Mouse (Mus musculus) megakaryocyte-erythroid progenitor cell, adult 5-6 weeks (primary cell): Measurements from ENCODE around the gene Slc24a4. TPM values are rescaled to one million over a fixed set of nuclear protein-coding genes. Genes with fewer than 3 reads are reported as not detected.
A peak's percentile ranks its signal among the peaks of the same experiment; 100 is the strongest.

Source experiments
- ATAC-seq: replicated peaks from 2 replicates; pipeline ENCODE4 v1.8.0; 2016; ENCODE audit warnings: mild to moderate bottlenecking, inconsistent platforms; ENCODE audit not compliant: severe bottlenecking, poor library complexity, low FRiP score, low TSS enrichment
- total RNA-seq, 2 experiments: library from RNA; stranded (forward) in 1 of 2; stranded (reverse) in 1 of 2; fragments of 200-1000, 215-1000 nt in 1 of 2; fragments of >200 nt in 1 of 2; fragmentation: Nextera tagmentation in 1 of 2; gene quantifications; 2 replicates each; pipeline ENCODE4 v1.2.3; 2014 to 2017

Slc24a4 gene
- total RNA-seq, 2 experiments from 2014 or later, result not detected

DNA sequence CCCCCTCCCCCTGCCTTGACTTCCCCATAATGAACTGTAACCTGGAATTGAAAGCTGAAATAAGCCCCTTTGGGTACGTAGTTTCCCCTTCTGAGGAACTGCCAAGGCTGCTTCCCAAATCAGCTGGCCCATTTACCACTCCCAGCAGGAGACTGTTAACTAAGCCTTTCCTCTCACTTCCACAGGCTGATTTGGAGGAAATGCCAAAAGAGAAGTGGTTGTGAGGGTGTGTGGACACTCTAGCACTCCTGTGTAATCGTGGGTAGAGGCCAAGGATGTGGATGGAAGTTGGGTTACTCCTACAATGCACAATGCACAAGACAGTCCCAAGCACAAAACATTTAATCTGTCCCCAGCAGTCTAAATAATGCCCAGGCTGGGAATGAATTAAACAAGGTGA lies 153.6 kb downstream of the Slc24a4 start:
- no peak for ATAC-seq

DNA sequence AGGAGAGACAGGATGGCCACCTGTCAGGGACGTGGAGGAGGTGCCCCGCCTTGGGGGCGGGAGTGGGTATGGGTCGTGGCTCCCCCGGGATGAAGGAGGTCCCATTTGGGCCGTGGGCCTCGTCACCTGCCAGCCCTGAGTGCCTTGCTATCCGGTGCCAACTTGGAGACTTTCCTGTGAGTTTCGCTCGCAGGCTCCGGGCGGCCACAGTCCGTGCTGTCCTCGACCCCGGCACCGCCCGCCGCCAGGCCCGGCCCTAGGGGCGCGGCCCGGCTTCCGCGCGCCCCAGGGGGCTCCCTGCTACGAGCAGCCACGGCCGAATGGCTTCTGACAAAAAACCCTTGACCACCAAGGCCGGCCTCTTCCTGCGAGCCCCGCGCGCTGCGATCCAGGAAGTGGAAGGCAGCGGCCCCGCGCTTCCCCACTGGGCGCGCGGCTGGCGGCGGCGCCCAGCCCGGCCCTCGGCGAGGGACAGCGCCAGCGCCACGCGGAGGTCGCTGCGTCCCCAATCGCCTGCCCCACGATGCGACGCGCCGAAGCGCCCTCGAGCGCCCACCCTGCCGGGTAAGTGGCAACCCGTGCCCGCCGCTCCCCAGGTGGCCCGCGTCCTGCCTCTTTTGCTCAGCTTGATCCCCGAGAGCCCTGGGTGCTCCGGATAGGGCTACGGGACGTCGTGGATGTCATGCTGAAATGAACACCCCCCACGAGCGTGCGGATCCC lies 154.4 kb downstream of the Slc24a4 start, which contains the start of gene Rin3:
Gene Rin3, plus strand, starts transcription at position 286 of the 720 bp plus-strand sequence.
- peak; percentile 29; the same call in 1 of the 2 replicates for ATAC-seq

GRCm38 (mm10) chr12:102283483-102284266 lies 155.1 kb downstream of the Slc24a4 start:
- no peak for ATAC-seq

- no peak for ATAC-seq
Measured at GRCm38 (mm10) chr12:102284267-102284610, 155.7 kb downstream of the Slc24a4 start.

GRCm38 (mm10) chr12:102284618-102285159 lies 156.2 kb downstream of the Slc24a4 start:
- no peak for ATAC-seq

GRCm38 (mm10) chr12:102285318-102285717 lies 156.8 kb downstream of the Slc24a4 start:
- no peak for ATAC-seq

DNA sequence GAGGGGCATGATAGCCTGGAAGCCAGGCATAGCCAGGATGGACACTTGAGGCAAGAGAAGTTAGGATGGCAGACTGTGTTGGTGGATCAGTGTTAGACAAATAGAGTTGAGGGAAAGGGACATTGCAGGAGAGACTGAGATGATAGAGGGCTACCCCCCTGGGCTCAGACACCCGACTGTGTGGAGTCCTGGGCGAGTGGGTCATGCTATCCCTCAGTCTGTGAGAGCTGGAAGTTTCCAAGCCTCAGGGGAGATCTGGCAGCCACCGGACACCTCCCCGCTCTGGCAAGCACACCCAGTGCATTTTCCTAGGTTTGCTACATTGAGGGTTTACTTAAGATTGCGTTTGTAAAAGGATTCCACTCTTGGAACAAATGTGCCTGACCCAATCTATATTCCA lies 157.2 kb downstream of the Slc24a4 start:
- ATAC-seq, result no peak

GRCm38 (mm10) chr12:102286681-102287414 lies 158.3 kb downstream of the Slc24a4 start:
- ATAC-seq, result no peak

DNA sequence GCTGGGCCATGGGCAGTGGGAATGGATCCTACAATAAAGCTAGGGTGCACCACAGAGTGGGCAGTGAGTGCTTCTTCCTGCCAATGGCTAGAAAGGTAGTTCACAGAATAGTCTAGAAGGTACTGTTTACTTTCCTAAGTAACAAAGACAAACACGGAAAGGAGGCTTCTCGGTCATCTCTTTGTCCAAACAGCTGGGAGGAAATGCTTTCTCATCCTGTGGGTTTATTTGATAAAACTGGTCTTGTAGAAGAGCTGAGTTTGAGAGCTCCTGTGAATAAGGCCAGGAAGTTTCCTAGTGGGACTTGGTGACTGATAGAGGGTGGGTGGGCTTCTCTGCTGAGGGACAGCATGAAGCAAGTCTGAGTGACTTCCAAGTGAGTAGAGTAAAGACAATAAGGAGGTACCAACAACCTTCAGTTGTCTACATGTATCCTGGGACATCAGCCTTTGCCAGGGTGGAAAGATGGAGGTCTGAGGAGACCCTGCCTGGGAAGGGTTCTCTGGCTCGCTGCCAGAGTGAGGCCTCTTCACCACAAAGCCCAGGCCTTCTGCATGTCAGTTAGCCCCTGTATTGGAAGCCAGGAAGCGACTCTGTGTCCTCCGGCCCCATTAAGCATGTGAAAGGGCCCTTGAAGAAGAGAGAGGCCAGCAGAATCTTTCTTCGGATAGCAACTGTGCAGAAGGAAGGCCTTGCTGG lies 159.5 kb downstream of the Slc24a4 start:
- no peak for ATAC-seq

DNA sequence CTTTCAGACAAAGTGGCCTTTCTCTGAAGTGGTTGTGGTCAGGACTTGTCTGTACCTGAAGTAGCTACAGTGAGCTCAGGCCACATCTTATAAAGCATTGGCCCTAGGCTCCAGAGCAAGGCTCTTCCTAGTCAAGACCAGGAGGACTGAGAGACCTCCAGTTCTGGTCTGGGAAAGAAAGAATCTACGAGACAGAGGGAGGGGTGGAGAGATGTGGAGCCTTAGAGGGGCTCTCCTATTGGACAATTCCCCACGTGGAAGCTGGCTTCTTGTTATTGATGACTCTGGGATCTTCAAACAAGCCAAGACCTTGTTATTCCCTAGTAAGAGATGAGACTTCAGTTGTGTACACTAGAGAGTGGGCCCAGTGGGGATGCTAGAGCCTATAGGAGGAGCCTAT lies 160.3 kb downstream of the Slc24a4 start:
- ATAC-seq, result no peak

DNA sequence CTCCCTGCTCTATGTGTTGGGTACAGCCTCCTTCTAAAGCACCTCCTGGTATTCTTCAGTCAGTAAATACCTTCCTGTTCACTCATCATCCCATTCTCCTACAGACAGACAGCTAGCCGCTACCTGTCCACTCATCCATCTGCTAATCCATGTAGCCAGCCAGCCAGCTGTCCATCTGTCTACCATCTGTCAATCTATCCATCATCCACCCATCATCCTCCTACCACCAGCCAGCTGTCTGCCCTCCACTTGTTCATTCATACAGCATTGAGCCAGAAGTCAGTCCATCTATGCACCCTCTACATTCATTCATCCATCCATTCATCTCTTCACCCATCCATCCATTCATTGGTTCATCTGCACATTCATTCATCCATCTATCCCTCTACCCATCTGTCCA lies 161.0 kb downstream of the Slc24a4 start:
- no peak for ATAC-seq

GRCm38 (mm10) chr12:102290662-102291061 lies 162.1 kb downstream of the Slc24a4 start:
- no peak for ATAC-seq

DNA sequence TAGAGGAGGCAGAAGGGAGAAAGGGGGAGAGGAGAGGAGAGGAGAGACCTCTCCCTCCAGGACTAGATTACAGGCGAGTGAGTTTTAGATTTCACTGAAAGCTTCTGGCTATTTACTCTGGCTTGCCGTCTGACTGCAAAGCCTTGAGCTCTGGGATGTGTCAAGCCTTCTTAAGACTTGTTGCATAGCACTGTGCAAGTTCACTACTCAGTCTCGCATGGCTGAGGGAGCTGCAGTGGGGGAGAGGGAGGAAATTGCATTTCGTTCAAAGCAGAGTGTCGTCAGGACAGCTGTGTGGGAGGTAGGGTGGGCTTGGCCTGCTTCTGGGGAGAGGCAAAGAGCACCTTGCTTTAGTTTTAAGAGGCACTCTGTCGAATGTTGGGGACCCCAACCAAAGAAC lies 163.2 kb downstream of the Slc24a4 start:
- no peak for ATAC-seq

DNA sequence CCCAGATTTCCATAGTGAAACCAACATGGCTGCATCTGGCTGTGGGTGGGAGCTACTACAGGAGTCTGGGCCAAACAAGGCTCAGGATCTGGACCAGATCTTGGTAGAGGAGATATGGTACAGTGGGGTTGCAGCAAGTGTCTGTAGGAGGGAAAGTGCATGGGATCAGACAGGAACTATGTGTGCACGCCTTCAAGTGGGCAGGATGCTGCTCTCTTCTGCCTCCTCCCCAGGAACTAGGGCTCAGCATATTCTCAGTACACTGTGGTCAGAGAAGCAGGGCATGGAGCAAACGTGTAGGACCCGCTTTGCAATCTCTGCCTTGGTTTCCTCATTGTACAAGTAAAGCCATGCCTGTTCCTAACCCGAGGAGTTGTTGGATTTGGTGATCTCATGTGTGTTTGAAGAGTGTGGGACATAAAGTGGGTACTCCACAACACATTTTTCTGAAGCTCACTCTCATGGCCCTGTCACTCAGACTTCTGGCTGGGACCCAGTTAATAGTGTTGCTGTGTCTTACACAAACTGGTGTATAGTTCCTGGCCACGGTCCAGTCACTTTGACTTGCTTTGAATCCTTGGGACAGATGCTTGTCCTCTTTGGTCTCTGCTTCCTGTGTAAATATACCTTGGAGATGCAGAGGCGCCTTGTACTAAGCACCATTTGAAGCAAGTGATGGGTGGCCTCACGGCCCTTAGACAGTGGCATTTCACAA lies 164.1 kb downstream of the Slc24a4 start:
- ATAC-seq, result no peak

DNA sequence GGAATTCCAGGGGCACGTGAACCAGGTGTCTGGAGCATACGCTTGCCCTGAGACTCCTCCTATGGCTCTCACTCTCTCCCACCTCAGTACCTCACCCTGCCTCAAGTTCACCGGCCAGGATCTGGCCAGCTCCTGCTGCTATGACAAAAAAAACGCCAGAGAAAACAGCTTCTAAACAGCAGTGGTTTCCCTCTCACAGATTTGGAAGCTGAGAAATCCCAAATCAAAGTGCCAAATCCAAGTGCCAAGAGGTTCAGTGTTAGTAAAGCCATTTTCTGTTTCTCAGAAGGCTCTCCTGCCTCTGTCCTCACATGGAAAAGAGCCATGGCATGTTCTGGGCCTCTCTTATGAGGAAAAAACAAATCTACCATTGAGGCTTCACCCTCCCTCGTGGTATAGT lies 166.1 kb downstream of the Slc24a4 start:
- ATAC-seq, result no peak

- no peak for ATAC-seq
Measured at GRCm38 (mm10) chr12:102295230-102295629, 166.7 kb downstream of the Slc24a4 start.

- ATAC-seq, result no peak
Measured at GRCm38 (mm10) chr12:102295662-102296061, 167.1 kb downstream of the Slc24a4 start.

DNA sequence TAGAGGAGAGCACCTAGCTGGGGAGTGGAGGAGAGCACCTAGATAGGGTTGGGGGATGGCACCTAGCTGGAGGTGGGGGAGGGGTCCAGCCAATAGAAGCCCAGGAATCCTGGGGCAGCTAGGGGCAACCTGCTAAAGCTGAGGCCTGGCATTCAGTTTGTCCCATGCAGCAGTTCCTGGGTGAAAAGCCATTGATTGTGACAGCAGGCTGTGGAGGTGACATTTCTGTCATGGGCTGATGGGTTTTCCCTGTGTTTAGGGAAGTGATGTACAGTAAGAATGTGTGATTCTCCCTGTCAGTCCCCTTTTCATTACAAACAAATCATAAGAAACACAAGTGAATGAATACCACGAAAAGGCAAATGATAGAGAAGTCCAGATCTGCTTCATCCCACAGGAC lies 167.8 kb downstream of the Slc24a4 start:
- no peak for ATAC-seq

DNA sequence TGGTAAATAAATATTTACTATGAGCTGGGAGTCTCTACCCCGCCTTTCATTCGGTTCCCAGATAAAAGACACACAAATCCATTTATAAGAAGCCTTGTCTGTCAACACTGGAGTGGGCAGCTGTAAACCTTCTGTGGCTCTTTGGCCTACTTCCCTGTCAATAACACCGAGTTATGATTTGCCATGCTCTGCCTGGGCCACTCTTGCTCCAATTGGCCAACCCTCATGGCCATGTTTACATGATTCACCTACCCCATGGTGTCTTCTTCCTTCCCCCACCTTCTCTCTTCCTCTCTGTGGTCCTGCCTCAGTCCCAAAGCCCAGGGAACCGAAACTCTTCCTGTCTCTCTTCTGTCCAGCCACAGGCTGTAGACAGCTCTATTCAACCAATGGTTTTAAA lies 168.4 kb downstream of the Slc24a4 start:
- ATAC-seq, result no peak
